Mouse (Mus musculus): Measurements from ENCODE around the gene Mdfi. TPM values are rescaled to one million over a fixed set of nuclear protein-coding genes. Genes with fewer than 3 reads are reported as not detected.

Gene Mdfi
- total RNA-seq, 2 experiments from 2014 or later, result 0.80 to 1.4 TPM

DNA sequence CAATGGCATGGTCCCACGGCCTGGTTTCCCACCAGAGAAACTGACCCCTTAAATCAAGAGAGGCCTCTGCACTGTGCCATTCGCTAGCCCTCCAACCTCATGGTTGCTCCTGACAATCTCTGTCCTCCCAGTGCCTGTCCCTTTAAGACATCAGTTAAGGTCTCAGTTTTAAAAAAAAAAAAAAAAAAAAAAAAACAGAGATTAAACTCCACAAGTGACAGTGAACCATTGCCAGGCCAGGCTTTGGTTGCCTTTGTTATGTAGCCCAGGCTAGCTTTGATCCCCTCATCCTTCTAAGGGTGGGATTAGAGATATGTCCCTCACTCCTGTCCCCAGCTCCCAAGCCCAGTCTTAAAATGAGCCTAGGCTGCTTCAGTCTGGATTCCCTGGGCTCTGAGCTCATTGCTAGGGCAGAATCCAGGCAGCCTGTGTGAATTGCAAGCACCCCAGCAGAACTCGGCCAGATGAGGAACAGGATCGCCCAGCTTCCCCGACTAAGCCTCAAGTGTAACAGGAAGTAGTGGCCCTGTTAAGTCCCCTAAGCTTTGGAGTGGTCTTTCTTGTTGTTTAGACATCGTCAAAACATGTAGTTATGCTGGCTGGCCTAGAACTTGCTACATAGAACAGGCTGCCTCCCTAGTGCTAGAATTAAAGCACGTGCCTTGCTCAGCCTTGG is 16.3 kb upstream of the Mdfi start:
- no peak for DNase-seq (ENCODE audit: low spot score in 2 of 2)
- intact Hi-C loops (cut with DNase I), result no loop called here

DNA sequence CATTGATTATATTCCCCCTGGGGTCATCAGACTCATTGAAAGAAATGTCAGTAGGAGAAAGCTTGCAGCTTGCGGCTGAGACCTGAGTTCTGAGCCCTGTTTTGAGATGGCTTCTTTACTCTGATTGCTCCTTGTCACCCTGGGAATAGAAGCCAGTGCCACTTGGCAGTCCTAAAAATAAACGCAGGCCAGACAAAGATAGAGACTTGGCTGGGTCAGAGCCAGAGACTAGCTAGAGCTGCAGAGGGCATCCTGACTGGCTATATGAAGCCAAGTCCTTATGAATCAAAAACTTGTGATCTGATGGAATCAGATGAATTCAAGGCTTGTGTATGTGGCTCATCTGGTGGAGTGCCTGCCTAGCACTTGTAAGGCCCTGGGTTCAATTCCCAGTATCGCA is 15.5 kb upstream of the Mdfi start:
- intact Hi-C loops (cut with DNase I), result no loop called here

DNA sequence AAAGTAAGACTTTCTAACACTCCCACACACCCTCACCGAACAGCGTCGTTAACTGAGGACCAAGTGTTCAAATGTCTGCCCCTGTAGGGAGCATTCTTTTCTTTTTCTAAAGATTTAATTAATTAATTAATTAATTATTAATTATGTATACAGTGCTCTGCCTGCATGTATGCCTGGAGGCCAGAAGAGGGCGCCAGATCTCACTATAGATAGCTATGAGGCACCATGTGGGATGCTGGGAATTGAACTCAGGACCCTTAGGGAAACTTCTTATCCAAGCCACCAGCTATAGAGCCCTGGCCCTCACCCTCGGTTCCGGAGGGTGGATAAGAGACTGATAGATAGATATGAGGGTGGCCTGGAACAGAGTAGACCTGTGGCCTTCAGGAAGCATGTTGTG is 13.5 kb upstream of the Mdfi start:
- DNase-seq (ENCODE audit: low spot score in 2 of 2), result no peak
- intact Hi-C loops (cut with DNase I), result no loop called here

More for the DNA sequence above, 15.5 kb upstream of the Mdfi start:
- no peak for DNase-seq (ENCODE audit: low spot score in 2 of 2)

DNA sequence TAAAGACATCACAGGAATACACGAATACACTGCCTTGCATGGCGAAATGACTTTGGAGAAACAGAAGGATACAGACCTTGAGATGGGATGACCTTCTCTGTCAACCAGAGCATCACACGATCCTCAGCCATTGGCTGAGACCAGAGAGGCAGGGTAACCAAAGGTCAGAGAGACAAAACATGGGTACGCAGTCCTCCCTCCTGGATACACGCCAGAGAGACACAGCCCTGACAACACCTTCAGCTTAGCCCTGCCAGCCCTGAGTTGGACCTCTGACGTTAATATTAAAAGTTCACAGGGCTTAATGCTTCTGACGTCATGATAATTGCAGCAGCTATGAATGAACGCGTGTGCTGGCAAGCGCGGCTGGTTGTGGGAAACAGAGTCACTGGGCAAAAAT is 11.1 kb upstream of the Mdfi start:
- no peak for DNase-seq (ENCODE audit: low spot score in 2 of 2)
- intact Hi-C loops (cut with DNase I), result no loop called here

DNA sequence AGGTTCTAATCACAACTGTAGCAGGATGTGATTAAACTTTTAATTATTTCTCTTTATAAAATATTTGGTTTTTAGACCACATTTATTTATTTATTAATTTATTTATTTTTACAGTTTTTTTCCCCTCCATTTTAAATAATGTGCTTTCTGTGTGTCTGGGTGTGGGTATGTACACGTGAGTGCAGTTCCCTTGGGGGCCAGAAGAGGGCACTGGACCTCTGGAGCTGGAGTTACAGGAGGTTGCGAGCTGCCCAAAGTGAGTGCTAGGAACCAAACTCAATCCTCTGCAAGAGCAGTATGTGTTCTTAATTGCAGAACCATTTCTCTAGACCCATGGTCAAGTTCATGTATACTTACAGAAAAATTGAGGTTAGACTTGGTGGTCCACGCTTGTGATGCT is 9.0 kb upstream of the Mdfi start:
- no peak for DNase-seq (ENCODE audit: low spot score in 2 of 2)
- intact Hi-C loops (cut with DNase I), result no loop called here

DNA sequence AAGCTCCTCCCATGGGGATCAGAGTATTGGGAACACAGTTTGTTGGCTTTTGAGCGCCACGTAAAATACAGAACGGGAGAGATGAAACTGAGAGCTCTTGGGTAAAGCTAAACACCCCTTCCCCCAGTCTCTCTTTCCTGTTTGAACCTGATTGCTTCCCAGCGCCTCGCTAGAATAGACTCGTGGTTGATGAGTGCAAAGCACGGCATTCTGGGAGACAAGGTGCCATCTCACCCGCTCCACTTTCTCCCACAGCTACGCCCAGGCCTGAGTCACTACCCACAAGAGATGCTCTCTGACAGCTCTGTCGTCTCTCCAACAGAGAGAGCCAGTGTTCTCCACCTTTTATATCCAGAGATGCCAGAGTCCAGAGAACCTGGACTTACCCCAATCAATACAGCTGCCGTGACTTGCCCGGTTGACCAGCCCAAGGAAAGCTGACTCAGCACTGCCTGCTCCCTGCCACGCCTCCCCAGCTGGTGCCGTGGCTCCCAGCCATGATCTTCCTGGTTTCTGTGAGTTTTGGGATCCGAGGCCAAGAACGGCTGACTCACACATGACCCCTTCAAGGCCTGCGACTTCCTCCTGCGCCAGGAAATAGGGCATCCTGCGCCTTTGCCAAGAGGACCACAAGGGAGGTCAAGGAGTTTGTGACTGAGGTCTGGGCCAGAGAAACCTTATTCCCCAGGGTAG is 7.6 kb upstream of the Mdfi start:
- peak in 1 of 2 experiments; percentile 20 for DNase-seq (ENCODE audit: low spot score in 2 of 2)
- intact Hi-C loops (cut with DNase I), result no loop called here

DNA sequence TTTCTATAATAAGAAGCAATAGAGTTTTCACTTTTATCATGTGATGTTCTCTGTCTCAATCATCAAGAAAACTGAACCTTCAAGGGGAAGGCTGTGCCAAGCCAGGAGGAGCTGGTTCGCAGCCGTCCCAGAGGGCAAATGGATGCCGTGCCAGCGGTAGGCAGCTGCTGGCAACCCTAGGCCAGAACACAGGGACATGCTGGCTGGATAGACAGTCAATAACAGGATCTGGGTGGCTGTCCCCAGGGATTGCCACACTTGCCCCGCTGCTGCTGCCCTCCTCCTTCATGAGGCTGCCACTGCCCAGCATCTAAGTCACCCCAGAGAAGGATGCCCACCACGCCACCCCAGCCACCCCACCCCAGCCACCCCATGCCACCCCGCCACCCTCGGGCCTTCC is 7.0 kb upstream of the Mdfi start:
- intact Hi-C loops (cut with DNase I), result no loop called here
- no peak for DNase-seq (ENCODE audit: low spot score in 2 of 2)

DNA sequence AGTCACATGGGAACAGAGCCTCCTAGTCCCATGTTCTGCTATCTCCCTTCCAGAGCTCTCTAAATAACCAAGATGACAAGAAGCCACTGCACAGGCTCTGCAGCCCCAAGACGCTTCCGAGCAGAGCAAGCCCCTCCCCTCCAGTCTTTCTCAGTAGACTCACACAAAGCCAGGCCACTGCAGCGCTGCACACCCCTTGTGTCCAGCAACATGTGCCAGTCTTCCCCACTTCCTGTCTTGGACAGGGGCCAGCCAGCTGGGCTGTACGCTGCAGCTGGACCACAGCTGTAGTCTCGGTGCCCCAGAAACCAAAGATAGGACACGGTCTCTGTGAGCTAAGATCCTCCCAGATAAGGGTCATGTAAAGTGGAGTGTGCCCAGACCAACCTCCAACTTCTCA is 3.3 kb upstream of the Mdfi start:
- no peak for DNase-seq (ENCODE audit: low spot score in 2 of 2)
- intact Hi-C loops (cut with DNase I), result no loop called here

DNA sequence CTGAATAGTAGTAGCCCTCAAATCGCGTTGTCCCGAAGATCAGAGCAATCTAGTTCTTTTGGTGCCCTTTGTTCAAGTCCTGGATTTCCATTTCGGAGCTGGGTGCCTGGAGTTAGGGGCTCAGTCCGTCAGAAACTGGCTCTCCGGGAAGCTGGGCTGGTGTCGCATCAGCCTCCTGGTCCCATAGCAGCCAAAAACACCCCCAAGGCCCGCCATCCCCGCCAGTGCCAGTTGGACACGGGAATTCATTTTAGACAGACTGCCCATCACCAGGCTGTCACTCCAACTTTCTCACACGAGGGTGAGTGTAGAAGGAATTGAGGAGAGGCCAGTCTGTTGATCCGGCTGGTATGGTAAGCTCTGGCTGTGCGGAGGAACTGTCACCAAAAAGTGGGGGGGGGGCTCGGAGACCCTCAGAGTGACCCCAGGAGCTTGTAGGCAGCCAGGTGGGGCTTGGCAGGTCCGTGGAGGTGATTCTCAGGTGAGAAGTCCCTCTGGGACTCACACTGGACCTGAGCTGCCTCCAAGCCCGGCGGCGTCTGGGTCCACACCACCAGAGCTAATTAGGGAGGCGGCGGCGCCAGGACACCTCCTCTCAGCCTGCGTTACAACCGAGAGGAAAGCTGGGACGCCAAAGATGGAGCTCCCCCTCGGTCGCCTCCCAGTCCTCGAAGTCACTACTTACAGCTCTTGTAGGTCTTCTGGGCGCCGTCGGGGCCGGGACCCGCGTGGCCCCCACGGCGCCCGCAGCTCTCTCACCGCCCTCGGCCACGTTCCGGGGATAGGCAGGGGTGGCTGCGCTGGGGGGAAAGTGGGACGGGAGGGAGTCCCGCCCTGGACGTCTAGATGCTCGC is 636 bp downstream of the Mdfi start:
- DNase-seq (ENCODE audit: low spot score in 2 of 2), result no peak
- intact Hi-C loops (cut with DNase I), result no loop called here

DNA sequence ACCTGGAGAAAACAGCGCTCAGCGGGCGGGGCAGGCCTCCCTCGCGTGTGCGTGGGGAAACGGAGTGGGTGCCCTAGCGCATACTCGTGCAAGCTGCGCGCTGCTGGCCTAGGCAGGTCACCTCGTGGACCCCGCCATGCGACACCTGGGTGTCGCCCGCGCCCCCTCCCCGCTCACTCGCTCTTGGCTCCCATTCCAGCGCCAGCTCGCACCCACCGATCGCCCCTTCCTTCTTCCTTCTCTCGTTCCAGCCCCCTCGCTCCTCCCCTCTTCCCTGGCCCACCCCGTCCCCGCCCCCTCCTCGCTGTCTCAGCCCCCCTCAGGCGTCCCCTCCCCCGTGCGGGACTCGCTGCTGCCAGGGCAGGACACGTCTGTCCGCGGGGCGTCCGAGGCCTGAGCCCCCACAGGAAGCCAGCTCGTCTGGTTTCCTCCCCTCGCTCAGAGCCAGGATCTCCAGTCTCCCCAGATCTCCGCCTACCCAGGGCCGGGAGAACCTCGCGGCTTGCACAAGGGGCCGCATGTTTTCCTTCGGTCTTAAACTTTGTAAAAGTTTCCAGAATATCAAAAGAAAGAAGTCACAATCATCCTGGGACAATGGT is 1.4 kb downstream of the Mdfi start:
- intact Hi-C loops (cut with DNase I), result no loop called here
- DNase-seq (ENCODE audit: low spot score in 2 of 2), result peak in 1 of 2 experiments; percentile 10

DNA sequence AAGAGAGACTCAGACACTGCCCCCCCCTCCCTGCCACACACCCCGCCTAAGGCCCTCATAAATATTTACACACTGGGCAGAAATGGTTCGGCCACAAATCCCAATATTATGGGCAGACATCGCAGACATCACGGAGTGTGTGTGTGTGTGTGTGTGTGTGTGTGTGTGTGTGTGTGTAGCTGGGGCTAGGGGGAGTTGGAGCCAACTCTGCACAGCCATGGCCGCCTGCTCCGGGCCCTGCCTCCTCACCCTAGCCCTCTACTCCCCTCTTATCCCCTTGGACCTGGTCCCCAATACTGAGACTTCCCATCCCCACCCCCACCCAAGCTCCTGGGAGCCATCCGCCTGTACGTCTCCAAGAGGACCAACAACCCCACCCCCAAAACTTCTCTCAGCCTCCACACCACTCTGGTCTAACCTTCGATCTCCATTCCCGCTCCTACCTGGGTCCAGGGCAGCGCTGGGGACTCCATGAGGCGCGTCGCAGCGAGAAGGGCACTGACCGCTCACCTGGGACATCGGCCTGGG is 1.9 kb downstream of the Mdfi start:
- intact Hi-C loops (cut with DNase I), result no loop called here

DNA sequence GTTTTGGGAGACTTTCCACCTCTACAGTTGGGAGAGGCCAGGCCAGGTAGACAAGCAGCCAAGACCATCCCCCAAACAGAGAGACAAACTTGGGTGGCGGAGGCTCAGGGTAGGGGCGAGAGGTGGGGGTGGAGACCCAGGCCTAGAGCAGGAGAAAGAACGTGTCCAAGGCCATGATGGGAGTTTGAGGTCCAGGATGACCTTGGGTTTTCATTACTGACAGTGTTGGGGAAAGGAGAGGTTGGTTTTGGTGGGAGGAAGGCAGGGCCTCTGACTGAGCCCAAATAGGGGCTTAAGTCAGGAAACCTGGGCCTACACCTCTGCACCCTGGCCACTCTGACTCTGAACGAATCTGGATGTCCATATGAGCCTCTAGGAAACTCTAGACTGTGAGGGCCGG is 2.7 kb downstream of the Mdfi start:
- intact Hi-C loops (cut with DNase I), result no loop called here
- no peak for DNase-seq (ENCODE audit: low spot score in 2 of 2)

More for the DNA sequence above, 1.9 kb downstream of the Mdfi start:
- no peak for DNase-seq (ENCODE audit: low spot score in 2 of 2)

DNA sequence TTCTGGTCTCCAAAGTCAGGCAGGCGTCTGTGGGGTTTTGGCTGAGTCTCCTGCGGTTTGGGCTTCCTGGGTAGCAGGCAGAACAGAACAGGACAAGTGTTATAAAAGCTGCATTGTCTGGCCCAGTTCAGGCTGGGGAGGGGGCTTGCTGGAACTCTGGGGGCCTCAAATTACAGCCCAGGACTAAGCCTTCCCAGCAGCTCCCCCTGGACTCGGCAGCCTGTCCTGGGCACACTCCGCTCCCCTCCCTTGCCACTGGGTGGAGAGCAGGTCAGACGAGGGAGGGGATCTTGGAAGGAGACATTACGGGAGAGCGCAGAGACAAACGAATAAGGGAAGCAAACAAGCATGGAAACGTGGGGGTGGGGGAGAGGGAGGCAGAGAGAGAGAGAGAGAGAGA is 3.3 kb downstream of the Mdfi start:
- DNase-seq (ENCODE audit: low spot score in 2 of 2), result no peak
- intact Hi-C loops (cut with DNase I), result no loop called here

DNA sequence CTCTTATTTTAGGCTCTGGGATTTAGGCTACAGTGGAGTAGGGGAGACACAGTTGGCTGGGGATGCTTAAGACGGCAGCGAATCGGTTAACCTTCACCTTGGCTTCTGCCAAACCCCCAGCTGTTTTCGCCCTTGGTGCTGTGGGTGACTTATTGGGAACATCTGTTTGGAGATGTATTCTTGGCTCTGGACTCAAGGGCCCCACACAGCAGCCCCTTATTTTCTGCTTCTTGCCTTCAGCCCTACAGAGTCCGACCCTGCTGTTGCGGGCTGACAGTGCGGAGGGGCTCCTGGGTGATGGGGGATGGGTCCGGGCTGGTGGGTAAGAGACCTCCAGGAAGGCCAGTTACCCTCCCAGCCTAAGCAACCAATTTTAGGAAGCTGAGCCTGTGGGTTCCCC is 13.2 kb downstream of the Mdfi start:
- DNase-seq (ENCODE audit: low spot score in 2 of 2), result no peak
- intact Hi-C loops (cut with DNase I), result no loop called here

DNA sequence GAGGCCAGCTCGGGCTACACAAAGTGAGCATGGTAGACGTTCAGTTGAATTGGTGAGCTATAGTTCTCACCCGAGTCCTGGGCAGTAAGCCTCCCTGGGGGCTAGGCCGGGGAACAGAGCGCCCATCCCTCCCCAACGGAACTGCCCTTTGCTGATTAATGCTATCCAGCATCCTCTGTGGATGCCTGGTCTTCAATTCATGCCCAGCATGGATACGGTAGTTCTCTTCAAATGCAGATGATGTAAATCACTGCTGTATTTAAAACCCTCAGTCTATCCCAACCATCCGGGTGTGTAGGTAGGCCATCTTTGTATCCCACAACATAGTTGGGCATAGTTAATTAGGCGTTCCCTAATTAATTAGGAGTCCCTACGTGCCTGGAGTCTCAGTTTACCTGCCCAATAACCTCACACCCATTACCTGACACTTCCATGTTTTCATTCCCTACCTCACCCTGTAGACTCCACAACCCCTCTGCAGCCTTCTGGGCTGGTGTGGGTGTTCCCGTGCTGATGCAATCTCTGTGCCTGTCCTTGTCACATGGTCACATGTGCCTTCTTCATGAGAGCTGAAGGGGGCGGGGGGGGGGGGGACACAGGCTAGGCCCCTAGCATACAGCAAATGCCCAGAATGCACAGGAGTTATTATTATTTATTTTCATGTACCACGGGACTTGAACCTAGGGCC is 16.3 kb downstream of the Mdfi start:
- no peak for DNase-seq (ENCODE audit: low spot score in 2 of 2)
- intact Hi-C loops (cut with DNase I), result no loop called here

DNA sequence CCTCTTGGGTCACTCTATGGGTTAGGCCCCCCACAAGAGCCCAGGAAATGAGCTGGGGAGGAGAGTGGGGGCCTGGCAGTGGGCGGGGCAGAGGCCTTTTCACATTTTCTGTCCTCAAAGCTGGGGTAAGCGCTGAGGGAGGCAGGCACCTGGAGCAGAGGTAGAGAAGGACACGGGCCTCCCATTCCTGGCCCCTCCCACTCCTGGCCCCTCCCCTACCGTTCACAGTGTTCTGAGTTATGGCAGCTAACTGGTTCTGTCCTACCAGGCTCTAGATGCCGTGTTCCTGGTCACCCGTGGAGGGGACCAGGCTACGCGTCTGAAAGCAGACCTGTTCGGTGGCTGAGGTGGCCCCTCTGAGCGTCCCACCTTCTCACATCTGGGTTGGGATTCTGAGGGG is 19.0 kb downstream of the Mdfi start:
- intact Hi-C loops (cut with DNase I), result no loop called here
- no peak for DNase-seq (ENCODE audit: low spot score in 2 of 2)

DNA sequence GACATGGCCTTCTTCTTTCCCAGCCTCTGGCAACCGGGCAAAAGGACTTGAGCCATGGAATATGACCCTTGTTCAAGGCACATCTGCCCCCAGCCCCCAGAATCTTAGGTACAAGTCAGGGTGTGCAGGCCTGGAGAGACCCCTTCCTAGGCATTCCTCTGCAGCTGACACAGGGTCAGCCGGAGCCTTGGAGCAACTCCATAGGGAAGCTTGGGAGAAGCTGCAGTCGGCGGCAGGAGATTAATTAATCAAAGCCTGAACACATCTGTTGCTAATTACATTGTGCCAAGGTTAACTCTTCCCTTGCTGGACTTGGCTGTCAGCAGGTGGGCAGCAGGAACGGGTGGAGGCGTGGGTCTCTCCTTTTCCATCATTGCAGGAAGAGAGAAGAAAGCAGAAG is 20.0 kb downstream of the Mdfi start:
- intact Hi-C loops (cut with DNase I), result no loop called here
- DNase-seq (ENCODE audit: low spot score in 2 of 2), result no peak

DNA sequence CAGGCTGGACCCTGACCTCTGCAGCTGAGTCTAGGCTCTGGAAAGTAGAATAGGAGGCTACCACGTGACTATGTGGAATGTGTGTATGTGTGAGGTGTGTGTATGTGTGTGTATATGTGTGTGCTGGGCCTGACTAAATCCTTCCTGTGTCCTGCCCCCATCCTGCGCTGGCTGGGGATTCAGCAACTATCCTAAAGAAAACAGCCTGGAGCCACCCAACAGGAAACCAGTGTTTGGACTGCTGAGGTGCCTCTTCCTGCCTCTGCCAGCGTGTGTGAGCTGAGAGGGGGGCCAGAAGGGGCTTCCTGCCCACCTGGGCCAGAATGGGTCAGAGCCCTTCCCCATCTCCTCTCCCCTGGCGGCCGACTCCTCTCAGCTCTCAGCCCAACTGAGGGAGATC is 20.9 kb downstream of the Mdfi start:
- intact Hi-C loops (cut with DNase I), result no loop called here
- no peak for DNase-seq (ENCODE audit: low spot score in 2 of 2)

DNA sequence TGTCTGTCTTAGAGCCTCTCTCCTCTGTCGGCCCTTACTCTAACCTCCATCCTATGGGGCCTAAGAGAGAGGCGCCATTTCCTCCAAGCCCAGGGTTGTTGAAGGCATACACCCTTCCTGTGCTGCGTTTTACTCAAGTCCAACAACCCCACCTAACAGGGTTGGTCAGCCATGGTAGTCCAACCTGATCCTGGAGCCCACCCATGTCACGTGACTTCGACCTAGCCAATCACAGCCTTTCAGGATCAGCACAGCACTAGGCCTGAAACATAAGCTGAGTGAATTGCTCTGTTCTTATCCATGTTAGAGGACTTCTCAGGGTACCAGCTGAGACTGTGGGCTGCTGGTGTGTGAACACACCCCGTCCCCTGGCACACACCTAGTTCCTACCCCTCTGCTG is 22.3 kb downstream of the Mdfi start:
- intact Hi-C loops (cut with DNase I), result no loop called here
- DNase-seq (ENCODE audit: low spot score in 2 of 2), result no peak

Measured in left cerebral cortex, postnatal 25 days (tissue).